Mouse (Mus musculus) adrenal gland, postnatal 25 days (tissue): ENCODE results near the gene Ttc27. TPM values are rescaled to one million over a fixed set of nuclear protein-coding genes. Genes with fewer than 3 reads are reported as not detected.

ENCODE experiments used
- DNase-seq: peaks from one replicate; pipeline ENCODE4 v3.0.0; 2021; ENCODE audit warnings: mixed read lengths
- total RNA-seq: library from RNA; stranded (reverse); gene quantifications from 2 replicates; pipeline ENCODE4 v1.2.3, GENCODE M21; 2021

The Ttc27 gene
- total RNA-seq, 1 experiment from 2014 or later, result 24.2 TPM

GRCm38 (mm10) chr17:74753628-74754104 is 36.1 kb downstream of the Ttc27 start:
- no peak for DNase-seq

GRCm38 (mm10) chr17:74754369-74755118 is 37.0 kb downstream of the Ttc27 start:
- no peak for DNase-seq

GRCm38 (mm10) chr17:74769390-74769811 is 51.9 kb downstream of the Ttc27 start:
- DNase-seq, result no peak

GRCm38 (mm10) chr17:74772364-74772763 is 54.8 kb downstream of the Ttc27 start:
- no peak for DNase-seq

- DNase-seq, result no peak
These were observed 56.0 kb downstream of the Ttc27 start for GRCm38 (mm10) chr17:74773556-74773955.

GRCm38 (mm10) chr17:74780133-74780532 is 62.6 kb downstream of the Ttc27 start:
- DNase-seq, result no peak

GRCm38 (mm10) chr17:74780627-74781026 is 63.1 kb downstream of the Ttc27 start:
- DNase-seq, result no peak

- no peak for DNase-seq
These were observed 64.4 kb downstream of the Ttc27 start for GRCm38 (mm10) chr17:74781911-74782310.

- DNase-seq, result no peak
These were observed 68.1 kb downstream of the Ttc27 start for GRCm38 (mm10) chr17:74785586-74785985.

- no peak for DNase-seq
These were observed 68.7 kb downstream of the Ttc27 start for GRCm38 (mm10) chr17:74786198-74786734.

- no peak for DNase-seq
These were observed 78.6 kb downstream of the Ttc27 start for GRCm38 (mm10) chr17:74796023-74796699.

- no peak for DNase-seq
These were observed 82.3 kb downstream of the Ttc27 start for GRCm38 (mm10) chr17:74799865-74800264.

GRCm38 (mm10) chr17:74802765-74803164 is 85.2 kb downstream of the Ttc27 start:
- no peak for DNase-seq

- no peak for DNase-seq
These were observed 86.3 kb downstream of the Ttc27 start for GRCm38 (mm10) chr17:74803835-74804234.

GRCm38 (mm10) chr17:74804321-74804930 is 86.9 kb downstream of the Ttc27 start:
- no peak for DNase-seq

GRCm38 (mm10) chr17:74807509-74808248 is 90.1 kb downstream of the Ttc27 start:
- DNase-seq, result no peak

GRCm38 (mm10) chr17:74808330-74808729 is 90.8 kb downstream of the Ttc27 start:
- DNase-seq, result no peak

GRCm38 (mm10) chr17:74808901-74809300 is 91.4 kb downstream of the Ttc27 start:
- no peak for DNase-seq

- no peak for DNase-seq
These were observed 93.5 kb downstream of the Ttc27 start for GRCm38 (mm10) chr17:74810892-74811625.

- no peak for DNase-seq
These were observed 102.2 kb downstream of the Ttc27 start for GRCm38 (mm10) chr17:74819711-74820110.

- DNase-seq, result peak; percentile 25
These were observed 113.3 kb downstream of the Ttc27 start for GRCm38 (mm10) chr17:74830851-74831250.
